Mouse (Mus musculus): ENCODE results near the gene Gm2a.

- TF ChIP-seq TCF12 (IDR thresholded peaks at IDR 0.05; ENCODE audit: low read depth, low read length) (no peak), POLR2A (IDR thresholded peaks at IDR 0.05; ENCODE audit: control insufficient read depth in 1 of 2, insufficient read depth in 1 of 2, low read depth in 1 of 2, low read length in 2 of 2, poor library complexity in 1 of 2) (no peak), GATA1 (IDR thresholded peaks at IDR 0.05; ENCODE audit: low read depth, low read length) (no peak), MXI1 (IDR thresholded peaks at IDR 0.05; ENCODE audit: low read depth, low read length) (no peak), SIN3A (IDR thresholded peaks at IDR 0.05; ENCODE audit: low read length) (no peak; the same call in 1 of the 2 replicates), CTCF (IDR thresholded peaks at IDR 0.05 in 2 of 3, conservative IDR thresholded peaks at IDR 0.05 in 1 of 3; ENCODE audit: control insufficient read depth in 1 of 3, insufficient read depth in 1 of 3, low read depth in 2 of 3, low read length in 3 of 3, poor library complexity in 1 of 3, severe bottlenecking in 1 of 3) (no peak), ZC3H11A (IDR thresholded peaks at IDR 0.05; ENCODE audit: low read depth, low read length) (no peak), TBP (IDR thresholded peaks at IDR 0.05; ENCODE audit: low read depth, low read length) (no peak), POLR2AphosphoS5 (IDR thresholded peaks at IDR 0.05; ENCODE audit: borderline replicate concordance, low read depth, low read length) (no peak), CHD2 (IDR thresholded peaks at IDR 0.05; ENCODE audit: low read length) (no peak), MAFK (IDR thresholded peaks at IDR 0.05; ENCODE audit: borderline replicate concordance, low read depth, low read length) (no peak), SMC3 (IDR thresholded peaks at IDR 0.05; ENCODE audit: low read depth, low read length) (no peak), ZNF384 (IDR thresholded peaks at IDR 0.05; ENCODE audit: low read depth, low read length) (no peak)
Observed at GRCm38 (mm10) chr11:55134407-55134806, 36.5 kb downstream of the Gm2a start.
